ENCODE assay signal across 10 mouse cellular contexts in the genomic region with DNA sequence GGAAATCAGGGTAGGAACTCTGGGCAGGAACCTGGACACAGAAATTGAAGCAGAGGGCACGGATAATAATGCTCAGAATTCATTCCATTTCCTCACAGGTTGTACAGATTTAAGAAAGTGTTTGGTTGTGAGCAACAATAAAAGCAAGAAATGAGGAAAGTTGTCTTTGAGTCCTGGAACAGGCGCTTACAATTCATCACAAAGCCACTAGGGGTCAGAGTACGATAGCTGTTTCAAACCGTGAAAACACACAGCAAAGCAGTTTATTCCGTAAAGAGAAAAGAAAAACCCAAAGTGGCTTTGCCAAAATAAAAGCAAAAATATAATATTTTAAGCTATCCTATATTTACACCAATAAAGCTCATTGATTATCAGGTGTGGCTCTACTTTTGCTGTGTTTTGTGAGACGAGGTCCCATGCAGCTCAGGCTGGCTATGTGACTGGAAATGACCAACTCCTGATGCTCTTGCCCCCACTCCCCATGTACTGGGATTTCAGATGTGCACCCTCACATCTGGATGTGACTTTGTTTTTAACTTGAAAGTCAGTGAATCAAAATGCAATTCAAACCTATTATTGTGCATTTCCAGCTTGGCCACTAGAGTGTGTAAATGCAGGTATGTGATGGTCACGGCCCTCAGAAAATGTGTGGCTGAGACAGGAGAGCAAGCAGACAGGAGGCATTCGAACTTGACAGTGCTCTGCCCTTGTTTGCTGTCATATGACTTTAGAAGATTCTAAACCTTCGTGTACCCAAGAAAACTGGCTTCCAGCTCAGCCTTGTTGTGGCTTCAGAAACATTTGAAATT.
DNase-seq lines count a peak whose midpoint lies in the region; ATAC-seq and TF ChIP-seq lines count a peak whose summit lies in the region.
"Had no signal": no experiment of that assay in that cellular context is flagged by ENCODE, and none has a peak within 500 bp of the region (broad histone marks: within the 10 kb centered on the region; RNA-seq: fewer than 3 reads in every experiment).

No protein-coding gene starts in this region.

- H3K9ac ChIP-seq in kidney, embryonic 15.5 days, result no peak overlapping the region
- H3K9ac ChIP-seq in neural tube, embryonic 15.5 days (replicated peaks), result no peak overlapping the region
- H3K9ac ChIP-seq: embryonic facial prominence, embryonic 13.5 days; liver, embryonic 15.5 days had no signal

- H3K9me3 ChIP-seq in kidney, embryonic 15.5 days (replicated peaks), result no peaks in the 10 kb centered on the region
- H3K9me3 ChIP-seq in neural tube, embryonic 15.5 days (replicated peaks), result no peaks in the 10 kb centered on the region
- H3K9me3 ChIP-seq: embryonic facial prominence, embryonic 13.5 days; liver, embryonic 15.5 days had no signal

- H3K27me3 ChIP-seq in kidney, adult 2 months (replicated peaks; ENCODE audit: control insufficient read depth, insufficient read depth, low read length), result no peaks in the 10 kb centered on the region
- H3K27me3 ChIP-seq in kidney, embryonic 15.5 days, result no peaks in the 10 kb centered on the region
- H3K27me3 ChIP-seq in neural tube, embryonic 15.5 days (replicated peaks), result no peaks in the 10 kb centered on the region
- H3K27me3 ChIP-seq: embryonic facial prominence, embryonic 13.5 days; liver, embryonic 15.5 days had no signal

- H3K4me3 ChIP-seq in kidney, adult 2 months (ENCODE audit: insufficient read depth, low read depth, low read length), result no peak overlapping the region
- no peak overlapping the region for H3K4me3 ChIP-seq in kidney, embryonic 15.5 days (replicated peaks)
- H3K4me3 ChIP-seq in neural tube, embryonic 15.5 days (replicated peaks), result no peak overlapping the region
- H3K4me3 ChIP-seq: embryonic facial prominence, embryonic 13.5 days; liver, embryonic 15.5 days had no signal

- DNase-seq in kidney, adult 2 months, result peak; percentile 48
- DNase-seq in B cell, adult 2 months, result peak; percentile 57 to 58
- peak; percentile 85 for DNase-seq in NIH3T3 (ENCODE audit: low read depth)
- DNase-seq in embryo, embryonic 9.5 days (ENCODE audit: extremely low spot score), result peak; percentile 48
- DNase-seq in kidney, postnatal 36 days, result peak; percentile 26 to 70
- DNase-seq in ovary, adult 18-20 months (ENCODE audit: low spot score), result no peak

- no peak overlapping the region for H3K27ac ChIP-seq in kidney, adult 2 months (ENCODE audit: insufficient read depth, low read depth, low read length)
- no peak overlapping the region for H3K27ac ChIP-seq in kidney, embryonic 15.5 days
- no peak overlapping the region for H3K27ac ChIP-seq in neural tube, embryonic 15.5 days (replicated peaks)
- H3K27ac ChIP-seq: embryonic facial prominence, embryonic 13.5 days; liver, embryonic 15.5 days had no signal

- TF ChIP-seq CTCF in kidney, adult 2 months (conservative IDR thresholded peaks at IDR 0.05; ENCODE audit: insufficient read depth, insufficient read length, low read depth, low read length), result peak; percentile 33; the same call in 1 of the 2 replicates

- no peak for TF ChIP-seq POLR2A in kidney, adult 2 months (IDR thresholded peaks at IDR 0.05; ENCODE audit: low read depth, low read length)

- H3K4me2 ChIP-seq in kidney, embryonic 15.5 days, result no peak overlapping the region
- no peak overlapping the region for H3K4me2 ChIP-seq in neural tube, embryonic 15.5 days
- H3K4me2 ChIP-seq: embryonic facial prominence, embryonic 13.5 days; liver, embryonic 15.5 days had no signal

- no peaks in the 10 kb centered on the region for H3K36me3 ChIP-seq in kidney, adult 2 months (ENCODE audit: control insufficient read depth, insufficient read depth, low read length)
- H3K36me3 ChIP-seq in kidney, embryonic 15.5 days, result no peaks in the 10 kb centered on the region
- no peaks in the 10 kb centered on the region for H3K36me3 ChIP-seq in neural tube, embryonic 15.5 days
- H3K36me3 ChIP-seq: embryonic facial prominence, embryonic 13.5 days; liver, embryonic 15.5 days had no signal

- ATAC-seq in kidney, embryonic 15.5 days (replicated peaks; ENCODE audit: low FRiP score), result no peak; the same call in 1 of the 2 replicates
- ATAC-seq in neural tube, embryonic 15.5 days (ENCODE audit: low FRiP score), result peak; percentile 74; the same call in 1 of the 2 replicates

- no peaks in the 10 kb centered on the region for H3K4me1 ChIP-seq in kidney, adult 2 months (ENCODE audit: control insufficient read depth, insufficient read depth, low read length)
- no peaks in the 10 kb centered on the region for H3K4me1 ChIP-seq in kidney, embryonic 15.5 days
- no peaks in the 10 kb centered on the region for H3K4me1 ChIP-seq in neural tube, embryonic 15.5 days
- H3K4me1 ChIP-seq: embryonic facial prominence, embryonic 13.5 days; liver, embryonic 15.5 days had no signal

- WGBS in kidney, adult 2 months, result 30% methylated on average over 9 of the region's 9 CpGs
- 33% methylated on average over 9 of the region's 9 CpGs for WGBS in kidney, embryonic 15.5 days
- 39% methylated on average over 9 of the region's 9 CpGs for WGBS in neural tube, embryonic 15.5 days
